Mouse (Mus musculus): ENCODE data around the gene Jund.

GRCm38 (mm10) chr8:70680039-70680438, 18.7 kb upstream of the Jund start:
- no peak for TF ChIP-seq CTCF (conservative IDR thresholded peaks at IDR 0.05; ENCODE audit: low read length)
- no peak for TF ChIP-seq POU5F1 (IDR thresholded peaks at IDR 0.05; ENCODE audit: borderline replicate concordance, low read length)
- no peak for TF ChIP-seq NANOG (IDR thresholded peaks at IDR 0.05; ENCODE audit: borderline replicate concordance, low read length)

Measured in E14TG2a.4 (cell line).